Mouse (Mus musculus) lung, adult 2 months (tissue): Measurements from ENCODE around the gene Large2.

Experiments
- CTCF ChIP-seq: fragments of 200-500 bp; IDR thresholded peaks from 2 replicates; pipeline ENCODE4 v1.5.1; 2011; ENCODE audit warnings: mild to moderate bottlenecking, low read length, control low read depth; ENCODE audit not compliant: insufficient read depth
- POLR2A ChIP-seq: fragments of 200-500 bp; IDR thresholded peaks from 2 replicates; pipeline ENCODE4 v1.6.1; 2011; ENCODE audit warnings: low read depth, mild to moderate bottlenecking, control low read depth, low read length, borderline replicate concordance; ENCODE audit errors: extremely low read depth

- TF ChIP-seq CTCF (no peak), POLR2A (no peak)
Observed at GRCm38 (mm10) chr2:92381161-92381560, 6.5 kb upstream of the Large2 start.
